Mouse (Mus musculus) urinary bladder, postnatal 10 days (tissue): ENCODE data around the gene Ndel1.

Experiments used
- DNase-seq: peaks from one replicate; pipeline ENCODE4 v3.0.0; 2022; ENCODE audit warnings: low spot score

Ndel1 gene

GRCm38 (mm10) chr11:68892233-68892832, 20.7 kb upstream of the Ndel1 start:
- DNase-seq: no peak

- DNase-seq: no peak
Measured at GRCm38 (mm10) chr11:68891823-68892222, 20.2 kb upstream of the Ndel1 start.

- DNase-seq: no peak
Measured at GRCm38 (mm10) chr11:68890625-68891024, 19.0 kb upstream of the Ndel1 start.

- no peak for DNase-seq
Measured at GRCm38 (mm10) chr11:68888653-68889052, 17.0 kb upstream of the Ndel1 start.

- DNase-seq: no peak
Measured at GRCm38 (mm10) chr11:68888253-68888652, 16.6 kb upstream of the Ndel1 start, which contains the start of gene Rnf222. TSS of gene Rnf222 (plus strand) at chr11:68888553.

GRCm38 (mm10) chr11:68886091-68886490, 14.4 kb upstream of the Ndel1 start:
- no peak for DNase-seq

- no peak for DNase-seq
Measured at GRCm38 (mm10) chr11:68884368-68884767, 12.7 kb upstream of the Ndel1 start.

- DNase-seq: no peak
Measured at GRCm38 (mm10) chr11:68883843-68884242, 12.2 kb upstream of the Ndel1 start.

- DNase-seq: no peak
Measured at GRCm38 (mm10) chr11:68882107-68882506, 10.4 kb upstream of the Ndel1 start.

- DNase-seq: no peak
Measured at GRCm38 (mm10) chr11:68878811-68879210, 7.2 kb upstream of the Ndel1 start.

- no peak for DNase-seq
Measured at GRCm38 (mm10) chr11:68874841-68875240, 3.2 kb upstream of the Ndel1 start.

GRCm38 (mm10) chr11:68871277-68871676, 381 bp downstream of the Ndel1 start:
- no peak for DNase-seq

- DNase-seq: no peak
Measured at GRCm38 (mm10) chr11:68864544-68865189, 7.0 kb downstream of the Ndel1 start.

- DNase-seq: no peak
Measured at GRCm38 (mm10) chr11:68863631-68864091, 8.0 kb downstream of the Ndel1 start.

- no peak for DNase-seq
Measured at GRCm38 (mm10) chr11:68862260-68862659, 9.4 kb downstream of the Ndel1 start.

- DNase-seq: no peak
Measured at GRCm38 (mm10) chr11:68859943-68860593, 11.6 kb downstream of the Ndel1 start.

GRCm38 (mm10) chr11:68857329-68857728, 14.3 kb downstream of the Ndel1 start:
- no peak for DNase-seq

GRCm38 (mm10) chr11:68854621-68855020, 17.0 kb downstream of the Ndel1 start:
- DNase-seq: no peak

- no peak for DNase-seq
Measured at GRCm38 (mm10) chr11:68853611-68854401, 17.9 kb downstream of the Ndel1 start.

- peak; percentile 99 for DNase-seq
Measured at GRCm38 (mm10) chr11:68852932-68853409, 18.7 kb downstream of the Ndel1 start.

GRCm38 (mm10) chr11:68852486-68852901, 19.2 kb downstream of the Ndel1 start:
- peak; percentile 29 for DNase-seq
